Mouse (Mus musculus): ENCODE measurements at regions not wholly inside any gene's neighbourhood (a gene's known extent, or its start where the extent isn't known, plus 50 kb on each side); places are given as distances from the start of the nearest gene placed in this dataset.

DNA sequence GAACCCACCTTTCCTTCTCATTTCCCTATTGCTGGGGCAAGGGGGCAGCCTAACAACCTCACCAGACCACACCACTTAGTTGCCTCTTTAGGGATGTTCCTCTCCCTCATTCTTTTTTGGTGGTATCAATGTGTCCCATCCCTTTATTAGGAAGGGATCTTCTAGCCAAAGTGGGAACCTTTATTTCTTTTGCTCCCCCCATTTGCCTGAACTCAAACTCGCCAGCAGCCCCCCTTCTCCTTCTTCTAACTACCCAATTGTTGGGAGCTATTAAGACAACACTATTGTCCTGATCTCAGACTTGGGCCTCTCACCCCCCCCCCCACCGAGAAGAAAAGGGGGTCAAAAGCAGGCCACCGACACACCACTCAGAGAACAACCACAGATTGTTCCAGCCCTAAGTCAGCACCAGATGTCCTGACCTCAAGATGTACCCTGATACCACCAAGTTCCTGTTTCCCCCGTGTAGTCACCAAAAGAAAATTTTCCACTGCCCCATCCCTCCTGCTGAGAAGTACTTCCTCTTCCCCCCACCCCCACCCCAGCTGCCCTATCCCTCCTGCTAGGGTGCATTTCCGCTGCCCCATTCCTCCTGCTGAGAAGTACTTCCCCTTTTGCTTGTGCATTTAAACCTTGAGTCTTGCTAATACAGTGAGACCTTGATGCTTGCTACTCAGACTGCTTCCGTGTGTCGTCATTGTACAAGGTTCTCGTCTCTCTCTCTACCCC is 84.4 kb downstream of the Tmem17 start:
- TF ChIP-seq CTCF (IDR thresholded peaks at IDR 0.05; ENCODE audit: insufficient read depth, low read depth, low read length) (no peak), POLR2A (IDR thresholded peaks at IDR 0.05; ENCODE audit: insufficient read depth, low read depth, low read length) (no peak)
